Mouse (Mus musculus): ENCODE data around the gene Sdk1.

The Sdk1 gene

GRCm38 (mm10) chr5:142001973-142002372 lies 760.7 kb downstream of the Sdk1 start:
- DNase-seq (ENCODE audit: low spot score), result no peak

DNA sequence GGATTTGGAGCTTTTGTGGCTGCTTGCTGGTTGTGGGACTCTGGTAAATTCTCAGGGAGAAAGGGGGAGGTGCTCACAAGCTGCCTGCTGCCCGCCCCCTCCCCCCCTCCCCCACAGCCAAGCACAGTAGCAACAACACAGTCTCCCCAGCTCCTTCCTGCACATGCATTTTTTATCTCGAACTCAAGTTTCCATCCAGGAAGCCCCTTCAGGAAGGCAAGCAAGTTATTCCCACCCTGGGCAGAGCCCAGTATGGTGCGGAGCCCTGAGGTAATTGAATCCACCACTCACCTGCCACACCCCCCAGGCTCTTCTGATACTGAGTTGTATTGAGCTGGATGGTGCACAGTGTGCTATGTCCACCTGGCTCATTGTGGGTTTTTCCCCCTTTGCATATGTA lies 768.9 kb downstream of the Sdk1 start:
- DNase-seq (ENCODE audit: low spot score), result no peak

DNA sequence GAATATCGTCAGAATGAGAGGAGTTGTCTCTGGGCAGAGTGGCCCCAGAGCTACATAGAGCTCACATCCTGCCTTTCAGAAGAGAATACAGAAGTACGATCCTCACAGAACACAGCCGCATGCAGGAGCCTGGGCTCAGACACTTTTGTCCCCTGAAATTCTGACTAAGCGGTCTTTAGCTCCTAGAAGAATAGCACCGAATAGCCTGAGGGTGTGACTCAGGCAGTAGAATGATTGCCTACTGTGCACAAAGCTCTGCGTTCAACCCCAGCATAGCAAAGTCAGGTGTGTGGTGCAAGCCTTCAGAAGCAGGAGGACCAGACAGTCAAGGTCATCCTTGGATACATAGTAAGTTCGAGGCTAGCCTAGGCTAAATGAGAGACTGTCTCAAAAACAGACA lies 775.7 kb downstream of the Sdk1 start:
- no peak for DNase-seq (ENCODE audit: low spot score)

GRCm38 (mm10) chr5:142022877-142023580 lies 781.7 kb downstream of the Sdk1 start:
- no peak for DNase-seq (ENCODE audit: low spot score)

DNA sequence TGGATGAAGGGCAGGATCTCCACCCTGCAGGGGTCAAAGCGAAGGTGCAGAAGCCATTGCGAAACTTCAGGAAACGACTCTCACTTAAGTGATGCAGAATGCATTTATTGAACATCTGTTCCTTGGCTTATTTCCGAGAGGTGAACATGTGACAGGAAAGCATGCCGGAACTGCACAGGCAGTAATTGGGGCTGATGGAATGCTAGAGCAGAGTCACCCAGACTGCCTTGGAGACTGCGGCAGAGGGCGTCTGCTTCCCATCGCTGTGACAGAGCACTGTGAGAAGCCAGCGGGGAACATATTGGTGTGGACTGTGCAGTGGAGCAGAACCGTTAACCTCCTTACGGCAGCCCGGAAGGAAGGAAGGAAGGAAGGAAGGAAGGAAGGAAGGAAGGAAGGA lies 783.2 kb downstream of the Sdk1 start:
- no peak for DNase-seq (ENCODE audit: low spot score)

GRCm38 (mm10) chr5:142036536-142036935 lies 795.2 kb downstream of the Sdk1 start:
- DNase-seq (ENCODE audit: low spot score), result no peak

GRCm38 (mm10) chr5:142039236-142039635 lies 797.9 kb downstream of the Sdk1 start:
- no peak for DNase-seq (ENCODE audit: low spot score)

DNA sequence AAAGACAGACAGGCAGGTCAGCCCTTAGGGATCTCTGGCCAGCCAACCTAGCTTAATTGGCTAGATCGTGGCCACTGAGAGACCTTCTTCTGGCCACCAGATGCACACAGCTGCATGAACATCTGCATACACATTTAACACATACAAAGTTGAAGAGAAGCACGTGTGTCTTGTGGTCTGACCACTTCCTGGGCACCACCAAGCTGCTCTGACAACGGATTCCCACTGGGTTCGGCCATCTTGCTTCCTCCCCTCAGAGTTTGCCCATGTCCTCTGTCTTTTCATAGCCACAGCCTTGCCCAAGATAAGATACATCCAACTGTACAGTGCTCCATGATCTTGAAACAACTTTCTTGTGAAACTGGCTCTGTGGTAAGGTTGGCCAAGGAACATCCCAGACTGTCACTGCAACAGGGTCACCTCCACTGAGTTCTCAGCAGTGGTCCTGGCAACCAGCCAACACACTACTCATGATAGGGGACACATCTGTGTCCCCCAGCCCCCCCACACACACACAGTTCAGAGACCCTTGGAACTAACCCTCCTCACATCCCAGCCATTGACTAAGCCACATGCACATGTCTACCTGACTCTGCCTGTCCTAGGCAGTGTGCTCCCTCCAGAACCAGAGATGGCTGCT lies 798.7 kb downstream of the Sdk1 start:
- no peak for DNase-seq (ENCODE audit: low spot score)

DNA sequence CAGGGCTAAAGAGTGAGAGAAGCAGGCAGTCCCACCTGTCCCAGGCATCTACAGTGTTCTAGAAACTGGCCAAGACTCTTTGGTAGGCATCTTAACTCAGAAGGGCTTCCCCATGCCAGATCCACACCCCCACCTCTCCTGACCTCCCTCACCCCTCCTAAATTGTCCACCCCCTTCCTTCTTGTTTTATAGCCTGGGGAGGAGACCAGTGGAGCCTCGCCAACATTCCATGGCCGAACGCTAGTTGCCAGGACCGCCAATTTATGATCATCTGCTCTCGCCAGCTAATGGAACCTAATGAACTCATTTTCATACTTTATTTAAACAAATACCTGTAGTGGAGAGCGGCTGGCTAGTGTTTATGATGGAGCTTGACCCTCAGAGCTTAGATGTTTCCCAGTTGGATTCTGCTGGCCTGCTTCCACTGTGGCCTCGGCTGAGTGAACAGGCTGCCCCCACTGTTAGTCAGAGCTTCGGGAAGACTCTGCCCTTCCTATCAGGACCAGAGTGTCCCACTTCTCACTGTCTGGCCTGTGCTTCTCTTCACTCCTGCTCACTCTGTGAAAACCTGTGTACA lies 800.0 kb downstream of the Sdk1 start:
- DNase-seq (ENCODE audit: low spot score), result no peak

GRCm38 (mm10) chr5:142061781-142062180 lies 820.5 kb downstream of the Sdk1 start:
- no peak for DNase-seq (ENCODE audit: low spot score)

- no peak for DNase-seq (ENCODE audit: low spot score)
These were observed 830.0 kb downstream of the Sdk1 start for GRCm38 (mm10) chr5:142071322-142071721.

DNA sequence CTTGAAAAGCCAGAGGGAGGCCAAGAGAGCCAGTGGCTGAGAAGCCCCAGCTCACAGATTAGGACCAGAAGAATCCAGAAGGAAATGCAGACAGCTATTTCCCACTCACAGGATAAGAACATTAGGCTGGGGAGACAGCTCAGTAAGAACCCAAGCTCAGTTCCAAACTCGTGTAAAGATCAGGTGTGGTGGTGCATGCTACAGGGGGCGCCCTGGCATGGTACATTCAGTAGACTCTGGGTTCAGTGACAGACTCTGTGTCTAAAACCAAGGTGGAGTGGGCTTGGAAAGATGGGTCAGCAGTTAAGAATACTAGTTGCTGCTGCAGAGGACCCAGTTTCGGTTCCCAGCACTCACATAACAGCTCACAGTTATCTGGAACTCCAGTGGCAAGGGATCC lies 832.6 kb downstream of the Sdk1 start:
- no peak for DNase-seq (ENCODE audit: low spot score)

GRCm38 (mm10) chr5:142074561-142075500 lies 833.5 kb downstream of the Sdk1 start:
- no peak for DNase-seq (ENCODE audit: low spot score)

GRCm38 (mm10) chr5:142080661-142081060 lies 839.4 kb downstream of the Sdk1 start:
- DNase-seq (ENCODE audit: low spot score), result no peak

DNA sequence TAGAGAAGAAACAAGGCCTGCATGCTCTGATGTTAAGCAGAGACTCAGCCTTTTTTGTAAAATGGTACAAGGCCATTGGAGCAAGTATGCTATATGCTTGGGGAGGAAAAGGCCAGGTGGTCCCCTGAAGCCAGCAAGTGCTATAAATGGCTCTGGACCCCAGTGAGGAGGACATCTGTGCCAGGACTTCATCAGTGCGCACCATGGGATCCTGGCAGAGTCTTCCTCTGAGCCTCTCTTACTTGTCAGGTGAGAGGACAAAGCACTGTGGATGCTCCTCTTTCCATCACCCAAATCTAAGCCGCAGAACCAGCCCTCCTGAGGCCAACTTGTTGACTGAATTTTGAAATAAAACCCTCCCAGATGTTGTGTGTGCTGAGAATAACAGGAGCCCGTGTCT lies 839.8 kb downstream of the Sdk1 start:
- DNase-seq (ENCODE audit: low spot score), result no peak

DNA sequence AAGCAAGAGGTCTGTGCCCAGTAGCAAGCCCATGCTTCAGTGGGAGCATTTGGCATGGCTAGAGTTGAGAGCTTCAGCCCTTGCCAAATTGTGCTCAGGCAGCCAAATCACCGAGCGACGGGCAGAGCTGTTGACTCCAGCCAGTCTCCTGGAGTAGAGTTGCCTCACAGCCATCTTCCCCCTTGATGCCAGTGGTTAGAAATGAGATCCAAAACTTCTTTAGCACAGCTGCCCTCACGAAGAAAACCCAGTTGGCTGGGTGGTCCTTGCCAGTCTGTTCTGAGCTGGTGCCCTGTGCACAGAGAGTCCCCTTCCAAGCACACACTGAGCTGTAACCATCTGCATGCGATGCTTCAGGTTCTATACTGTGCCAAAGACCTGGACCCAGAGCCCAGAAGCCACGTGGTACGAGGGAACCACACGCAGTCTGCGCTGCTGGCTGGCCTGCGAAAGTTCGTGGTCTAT lies 855.1 kb downstream of the Sdk1 start:
- no peak for DNase-seq (ENCODE audit: low spot score)

DNA sequence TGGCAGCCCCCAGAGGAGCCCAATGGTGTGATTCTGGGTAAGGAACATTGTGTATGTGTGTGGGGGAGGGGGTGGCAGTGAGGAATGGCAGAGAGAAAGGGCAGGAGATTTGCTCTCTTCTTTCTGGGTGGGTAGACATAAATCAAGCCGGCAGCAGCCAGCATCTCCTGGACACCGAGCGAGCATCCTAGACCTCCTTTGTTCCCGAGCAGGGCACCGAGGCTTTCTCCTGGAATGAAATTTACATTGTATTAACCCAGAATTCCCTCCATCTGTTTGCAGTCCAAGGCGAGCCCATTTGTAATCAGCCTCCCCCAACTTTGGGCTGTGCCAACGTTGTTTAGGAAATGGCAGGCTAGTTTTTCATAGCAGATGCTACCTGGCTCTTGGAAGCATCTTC lies 858.9 kb downstream of the Sdk1 start:
- no peak for DNase-seq (ENCODE audit: low spot score)

DNA sequence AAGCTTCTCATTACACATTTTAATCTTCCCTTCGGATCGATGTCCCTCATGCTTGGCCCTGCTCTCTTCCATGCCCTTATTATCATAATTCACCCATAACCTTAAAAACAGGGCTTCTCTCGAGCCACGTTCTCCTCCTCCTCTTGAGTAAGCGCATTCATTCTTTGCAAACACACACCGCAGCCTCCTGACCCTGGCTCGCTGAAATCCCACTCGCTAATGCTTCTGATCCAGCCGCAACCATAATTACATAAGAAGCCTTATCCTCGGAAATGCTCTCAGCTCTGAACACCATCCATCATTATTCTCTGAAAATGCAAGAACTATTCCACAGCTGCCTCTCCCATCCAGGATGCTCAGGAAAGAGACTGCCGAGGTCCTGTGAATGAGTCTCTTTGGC lies 866.1 kb downstream of the Sdk1 start:
- no peak for DNase-seq (ENCODE audit: low spot score)

DNA sequence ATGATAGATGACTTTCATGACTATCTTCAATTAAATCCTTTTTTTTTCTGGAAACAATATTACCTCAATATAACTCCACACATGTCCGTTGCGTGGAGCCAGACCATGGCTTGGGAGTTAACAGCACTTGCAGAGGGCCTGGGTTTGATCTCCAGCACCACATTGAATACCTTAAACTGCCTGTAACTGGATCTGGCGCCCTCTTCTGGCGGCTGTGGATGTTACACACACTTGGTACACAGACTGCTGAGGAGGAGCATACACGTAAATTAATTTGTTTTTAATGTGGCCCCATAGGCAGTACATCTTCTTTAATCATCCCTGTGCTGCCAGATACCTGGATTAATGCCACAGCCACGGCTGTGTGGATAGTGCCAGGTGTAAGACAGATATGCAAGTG lies 870.7 kb downstream of the Sdk1 start:
- DNase-seq (ENCODE audit: low spot score), result no peak

- DNase-seq (ENCODE audit: low spot score), result no peak
These were observed 872.2 kb downstream of the Sdk1 start for GRCm38 (mm10) chr5:142113210-142114175.

DNA sequence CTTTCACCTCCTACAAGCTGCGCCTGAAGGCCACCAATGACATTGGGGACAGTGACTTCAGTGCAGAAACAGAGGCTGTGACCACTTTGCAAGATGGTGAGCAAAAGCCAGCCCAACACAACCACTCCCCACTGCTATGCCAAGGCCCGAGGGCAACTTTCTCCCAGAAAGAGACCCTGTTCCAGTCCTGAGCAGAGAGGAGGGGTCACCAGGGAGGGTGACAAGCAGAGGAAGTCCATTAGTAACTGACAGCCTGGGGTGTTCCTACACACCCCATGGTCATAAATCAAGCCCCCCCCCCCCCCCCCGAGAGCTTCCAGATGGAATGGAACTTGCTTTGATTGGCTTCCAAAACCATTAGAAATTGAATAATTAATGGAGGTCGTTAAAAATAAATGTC lies 886.5 kb downstream of the Sdk1 start:
- no peak for DNase-seq (ENCODE audit: low spot score)

Data from urinary bladder, postnatal 10 days (tissue).